Mouse (Mus musculus) MEL (cell line): ENCODE results near the gene Pde4b. TPM values are rescaled to one million over a fixed set of nuclear protein-coding genes. Genes with fewer than 3 reads are reported as not detected.

Experiments used
- DNase-seq: peaks from one replicate; pipeline ENCODE4 v3.0.0; 2011; ENCODE audit warnings: low read depth, low spot score
- H3K27ac ChIP-seq: 2 replicates; pipeline ENCODE4 v1.5.1; 2012; ENCODE audit warnings: low read depth, mild to moderate bottlenecking, control low read depth, low read length, moderate library complexity; ENCODE audit not compliant: control insufficient read depth
- H3K27me3 ChIP-seq, 2 experiments: fragments of 150-350 bp in 1 of 2; sonication (generic) in 1 of 2; 2 replicates each; pipeline ENCODE4 v1.6.1; 2012; ENCODE audit warnings: low read length in 2 of 2, mild to moderate bottlenecking in 2 of 2, improper control_type of control experiment in 1 of 2, moderate library complexity in 1 of 2; ENCODE audit not compliant: insufficient read depth in 2 of 2, control insufficient read depth in 1 of 2
- H3K36me3 ChIP-seq, 2 experiments: 2 replicates each; pipeline ENCODE4 v1.6.1; 2012 to 2014; ENCODE audit warnings: low read length in 2 of 2, improper control_type of control experiment in 1 of 2, inconsistent platforms in 1 of 2, mild to moderate bottlenecking in 1 of 2; ENCODE audit not compliant: insufficient read depth in 2 of 2, control insufficient read depth in 1 of 2
- H3K4me1 ChIP-seq, 2 experiments: fragments of 150-350 bp in 1 of 2; sonication (generic) in 1 of 2; 2 replicates each; pipeline ENCODE4 v1.6.1; 2012; ENCODE audit warnings: low read length in 2 of 2, improper control_type of control experiment in 1 of 2, mild to moderate bottlenecking in 1 of 2; ENCODE audit not compliant: insufficient read depth in 2 of 2, control insufficient read depth in 1 of 2
- H3K4me3 ChIP-seq, 2 experiments: fragments of 150-350 bp in 1 of 2; sonication (generic) in 1 of 2; 2 replicates each; pipeline ENCODE4 v1.5.1; 2012; ENCODE audit warnings: low read depth in 2 of 2, low read length in 2 of 2, mild to moderate bottlenecking in 2 of 2, moderate library complexity in 2 of 2, control low read depth in 1 of 2, improper control_type of control experiment in 1 of 2; ENCODE audit not compliant: control insufficient read depth in 1 of 2, insufficient read depth in 1 of 2
- H3K79me2 ChIP-seq: 2 replicates; pipeline ENCODE4 v1.6.1; 2012; ENCODE audit warnings: mild to moderate bottlenecking, low read length, moderate library complexity; ENCODE audit not compliant: control insufficient read depth, poor library complexity, insufficient read depth
- H3K9ac ChIP-seq: 2 replicates; pipeline ENCODE4 v1.6.1; 2012; ENCODE audit warnings: low read depth, mild to moderate bottlenecking, control low read depth, low read length, moderate library complexity; ENCODE audit not compliant: control insufficient read depth, poor library complexity, severe bottlenecking
- H3K9me3 ChIP-seq: fragments of 150-350 bp; sonication (generic); replicated peaks from 2 replicates; pipeline ENCODE4 v1.6.1; 2012; ENCODE audit warnings: mild to moderate bottlenecking, low read length, improper control_type of control experiment, moderate library complexity; ENCODE audit not compliant: insufficient read depth
- CHD2 ChIP-seq: IDR thresholded peaks from 2 replicates; pipeline ENCODE4 v1.6.1; 2011; ENCODE audit warnings: low read length, improper control_type of control experiment
- ELF1 ChIP-seq: IDR thresholded peaks from 2 replicates; pipeline ENCODE4 v1.6.1; 2014; ENCODE audit warnings: low read depth, mild to moderate bottlenecking, inconsistent platforms, low read length, improper control_type of control experiment, moderate library complexity
- EP300 ChIP-seq, 2 experiments: IDR thresholded peaks; 2 replicates each; pipeline ENCODE4 v1.6.1; 2011; ENCODE audit warnings: improper control_type of control experiment in 2 of 2, low read length in 2 of 2, low read depth in 1 of 2, mild to moderate bottlenecking in 1 of 2
- ETS1 ChIP-seq: IDR thresholded peaks from 2 replicates; pipeline ENCODE4 v1.6.1; 2012; ENCODE audit warnings: low read depth, mild to moderate bottlenecking, inconsistent platforms, low read length, improper control_type of control experiment, moderate library complexity
- GABPA ChIP-seq: IDR thresholded peaks from 2 replicates; pipeline ENCODE4 v1.6.1; 2012; ENCODE audit warnings: low read depth, mild to moderate bottlenecking, inconsistent platforms, low read length, improper control_type of control experiment, moderate library complexity
- JUND ChIP-seq: IDR thresholded peaks from 2 replicates; pipeline ENCODE4 v1.6.1; 2011; ENCODE audit warnings: low read depth, mild to moderate bottlenecking, improper control_type of control experiment, low read length
- MAFK ChIP-seq: IDR thresholded peaks from 2 replicates; pipeline ENCODE4 v1.6.1; 2011; ENCODE audit warnings: low read depth, mild to moderate bottlenecking, low read length, improper control_type of control experiment, borderline replicate concordance
- MAX ChIP-seq: IDR thresholded peaks from 2 replicates; pipeline ENCODE4 v1.6.1; 2011; ENCODE audit warnings: low read length, improper control_type of control experiment
- MAZ ChIP-seq: IDR thresholded peaks from 2 replicates; pipeline ENCODE4 v1.6.1; 2012; ENCODE audit warnings: low read depth, mild to moderate bottlenecking, inconsistent platforms, low read length, improper control_type of control experiment
- MEF2A ChIP-seq: IDR thresholded peaks from 2 replicates; pipeline ENCODE4 v1.6.1; 2014; ENCODE audit warnings: low read depth, mild to moderate bottlenecking, inconsistent platforms, low read length, improper control_type of control experiment; ENCODE audit not compliant: poor library complexity, insufficient replicate concordance, severe bottlenecking; ENCODE audit errors: extremely low read depth
- MXI1 ChIP-seq: IDR thresholded peaks from 2 replicates; pipeline ENCODE4 v1.6.1; 2011; ENCODE audit warnings: mild to moderate bottlenecking, low read depth, low read length, improper control_type of control experiment
- MYB ChIP-seq: IDR thresholded peaks from 2 replicates; pipeline ENCODE4 v1.6.1; 2011; ENCODE audit warnings: mild to moderate bottlenecking, low read depth, low read length, improper control_type of control experiment
- MYC ChIP-seq: IDR thresholded peaks from 2 replicates; pipeline ENCODE4 v1.6.1; 2011; ENCODE audit warnings: low read depth, mild to moderate bottlenecking, low read length, improper control_type of control experiment, moderate library complexity
- NELFE ChIP-seq: IDR thresholded peaks from 2 replicates; pipeline ENCODE4 v1.6.1; 2011; ENCODE audit warnings: low read depth, low read length, improper control_type of control experiment
- NRF1 ChIP-seq: IDR thresholded peaks from 2 replicates; pipeline ENCODE4 v1.6.1; 2014; ENCODE audit warnings: low read depth, mild to moderate bottlenecking, inconsistent platforms, low read length, improper control_type of control experiment, moderate library complexity; ENCODE audit not compliant: poor library complexity, insufficient read depth, severe bottlenecking
- POLR2A ChIP-seq, 2 experiments: IDR thresholded peaks; 2 replicates each; pipeline ENCODE4 v1.6.1; 2011 to 2012; ENCODE audit warnings: low read length in 2 of 2, mild to moderate bottlenecking in 2 of 2, control low read depth in 1 of 2, improper control_type of control experiment in 1 of 2, low read depth in 1 of 2, moderate library complexity in 1 of 2; ENCODE audit not compliant: control insufficient read depth in 1 of 2, insufficient read depth in 1 of 2, poor library complexity in 1 of 2
- POLR2AphosphoS2 ChIP-seq: IDR thresholded peaks from 2 replicates; pipeline ENCODE4 v1.6.1; 2011; ENCODE audit warnings: low read length, improper control_type of control experiment
- RAD21 ChIP-seq: IDR thresholded peaks from 2 replicates; pipeline ENCODE4 v1.6.1; 2011; ENCODE audit warnings: mild to moderate bottlenecking, low read depth, low read length, improper control_type of control experiment
- RCOR1 ChIP-seq: IDR thresholded peaks from 2 replicates; pipeline ENCODE4 v1.6.1; 2012; ENCODE audit warnings: low read depth, mild to moderate bottlenecking, inconsistent platforms, low read length, improper control_type of control experiment
- TAL1 ChIP-seq: IDR thresholded peaks from 2 replicates; pipeline ENCODE4 v1.6.1; 2012; ENCODE audit warnings: mild to moderate bottlenecking, inconsistent platforms, low read length, moderate library complexity, mixed read lengths
- TBP ChIP-seq: IDR thresholded peaks from 2 replicates; pipeline ENCODE4 v1.8.0; 2011; ENCODE audit warnings: low read depth, low read length, improper control_type of control experiment
- USF1 ChIP-seq: IDR thresholded peaks from 2 replicates; pipeline ENCODE4 v1.6.1; 2014; ENCODE audit warnings: low read depth, mild to moderate bottlenecking, inconsistent platforms, low read length, improper control_type of control experiment, moderate library complexity
- USF2 ChIP-seq, 2 experiments: IDR thresholded peaks; 2 replicates each; pipeline ENCODE4 v1.6.1; 2011 to 2012; ENCODE audit warnings: improper control_type of control experiment in 2 of 2, low read length in 2 of 2, borderline replicate concordance in 1 of 2, inconsistent platforms in 1 of 2, low read depth in 1 of 2, mild to moderate bottlenecking in 1 of 2; ENCODE audit not compliant: insufficient read depth in 1 of 2
- ZC3H11A ChIP-seq: IDR thresholded peaks from 2 replicates; pipeline ENCODE4 v1.6.1; 2012; ENCODE audit warnings: low read depth, mild to moderate bottlenecking, inconsistent platforms, low read length, improper control_type of control experiment
- ZMIZ1 ChIP-seq: IDR thresholded peaks from 2 replicates; pipeline ENCODE4 v1.6.1; 2012; ENCODE audit warnings: low read depth, mild to moderate bottlenecking, inconsistent platforms, low read length, improper control_type of control experiment, moderate library complexity
- polyA plus RNA-seq, 2 experiments: library from polyadenylated mRNA; stranded (reverse) in 1 of 2; unstranded in 1 of 2; fragments of >175 nt in 1 of 2; fragments of >200 nt in 1 of 2; gene quantifications; 2 replicates each; pipeline versions ENCODE4 v1.2.1 to v1.2.4; 2012; ENCODE audit warnings: low replicate concordance in 2 of 2, low read depth in 1 of 2; ENCODE audit not compliant: insufficient read length in 2 of 2, insufficient read depth in 1 of 2, missing spikeins in 1 of 2
- total RNA-seq: library from RNA; depleted of rRNA; stranded (reverse); fragments of 300-350 nt; gene quantifications from 2 replicates; pipeline ENCODE4 v1.2.3, GENCODE M21; 2012

The Pde4b gene
- total and polyA plus RNA-seq, 3 experiments, result 2.7 to 6.0 TPM; not detected in 1

- no peaks in the 10 kb centered on the region for H3K4me1 ChIP-seq
- no peaks in the 10 kb centered on the region; a peak in 1 of 4 replicates for H3K27me3 ChIP-seq
- H3K4me3 ChIP-seq, result no peak overlapping the region
- TF ChIP-seq MAFK (no peak), POLR2A (IDR thresholded peaks at IDR 0.05; ENCODE audit: control insufficient read depth in 1 of 2, insufficient read depth in 1 of 2, low read depth in 1 of 2, low read length in 2 of 2, poor library complexity in 1 of 2) (no peak), RAD21 (no peak), MXI1 (no peak), ZC3H11A (no peak), ELF1 (no peak), JUND (no peak), TAL1 (no peak), POLR2AphosphoS2 (no peak), USF2 (IDR thresholded peaks at IDR 0.05; ENCODE audit: borderline replicate concordance in 1 of 2, insufficient read depth in 1 of 2, low read depth in 1 of 2, low read length in 2 of 2) (no peak), GABPA (no peak), NRF1 (no peak), ETS1 (no peak), MYB (no peak), TBP (no peak)
- H3K9ac ChIP-seq, result no peak overlapping the region
- no peak for DNase-seq
- no peaks in the 10 kb centered on the region for H3K9me3 ChIP-seq
- no peaks in the 10 kb centered on the region for H3K79me2 ChIP-seq
- H3K36me3 ChIP-seq, result no peaks in the 10 kb centered on the region
- no peak overlapping the region for H3K27ac ChIP-seq
Observed at GRCm38 (mm10) chr4:102235151-102235550, 147.8 kb downstream of the Pde4b start.

DNA sequence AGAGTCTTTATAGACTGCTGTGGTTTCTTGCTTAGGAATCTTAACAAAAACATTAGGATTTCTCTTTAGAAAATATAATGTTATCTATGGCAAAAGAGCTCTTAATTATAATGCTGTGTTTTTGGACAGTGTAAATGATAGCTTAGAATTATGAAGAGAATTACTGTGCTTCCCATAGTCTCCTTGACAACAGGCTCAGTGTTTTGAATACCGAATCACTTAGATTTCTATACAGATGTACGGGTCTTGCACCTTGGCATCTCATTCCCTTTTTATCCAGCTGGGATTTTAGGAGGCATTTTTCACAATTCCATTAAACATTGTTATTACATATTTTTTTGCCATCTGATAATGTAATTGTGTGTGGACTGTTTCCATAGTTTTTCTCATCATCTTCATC, 151.8 kb downstream of the Pde4b start:
- Histone ChIP-seq H3K79me2 (no peaks in the 10 kb centered on the region), H3K27ac (no peak overlapping the region), H3K4me3 (no peak overlapping the region), H3K9ac (no peak overlapping the region), H3K9me3 (no peaks in the 10 kb centered on the region), H3K27me3 (no peaks in the 10 kb centered on the region), H3K4me1 (no peaks in the 10 kb centered on the region), H3K36me3 (no peaks in the 10 kb centered on the region)
- TF ChIP-seq NRF1, result no peak
- DNase-seq, result no peak

GRCm38 (mm10) chr4:102239657-102240390, 152.5 kb downstream of the Pde4b start:
- TF ChIP-seq MAZ, result no peak
- no peak for TF ChIP-seq ZC3H11A
- TF ChIP-seq NELFE, result no peak
- TF ChIP-seq RCOR1, result no peak
- TF ChIP-seq RAD21, result no peak
- TF ChIP-seq ZMIZ1, result no peak
- TF ChIP-seq NRF1, result no peak
- no peak for TF ChIP-seq TBP
- no peak for TF ChIP-seq POLR2AphosphoS2
- no peak for TF ChIP-seq USF1
- TF ChIP-seq MYC, result no peak
- no peak for TF ChIP-seq EP300 (IDR thresholded peaks at IDR 0.05; ENCODE audit: low read depth in 1 of 2, low read length in 2 of 2)
- TF ChIP-seq MEF2A, result no peak
- no peak for TF ChIP-seq GABPA
- TF ChIP-seq MAX, result no peak
- no peak for TF ChIP-seq CHD2
- no peak for TF ChIP-seq ETS1
- no peak for DNase-seq
- H3K9ac ChIP-seq, result no peak overlapping the region
- no peaks in the 10 kb centered on the region for H3K36me3 ChIP-seq
- H3K4me1 ChIP-seq, result no peaks in the 10 kb centered on the region
- no peaks in the 10 kb centered on the region for H3K79me2 ChIP-seq
- H3K4me3 ChIP-seq, result no peak overlapping the region
- H3K9me3 ChIP-seq, result no peaks in the 10 kb centered on the region
- no peak overlapping the region for H3K27ac ChIP-seq
- H3K27me3 ChIP-seq, result no peaks in the 10 kb centered on the region
